In genomic region chr8:71456906-71457305, GRCm38 (mm10) we compare ENCODE assay signal across 11 mouse cellular contexts. TPM values are rescaled to one million over a fixed set of nuclear protein-coding genes. Genes with fewer than 3 reads are reported as not detected.
DNase-seq lines count a peak whose midpoint lies in the region; ATAC-seq and TF ChIP-seq lines count a peak whose summit lies in the region.
"Had no signal": no experiment of that assay in that cellular context is flagged by ENCODE, and none has a peak within 500 bp of the region (broad histone marks: within the 10 kb centered on the region; RNA-seq: fewer than 3 reads in every experiment).

No protein-coding gene starts in this region.

- no peaks in the 10 kb centered on the region for H3K9me3 ChIP-seq in heart, postnatal 0 days (replicated peaks; ENCODE audit: control insufficient read depth, low read length)
- H3K9me3 ChIP-seq in embryonic facial prominence, embryonic 15.5 days (replicated peaks), result no peaks in the 10 kb centered on the region
- H3K9me3 ChIP-seq: forebrain, embryonic 15.5 days had no signal

- H3K4me2 ChIP-seq in heart, postnatal 0 days (ENCODE audit: low read depth, low read length), result no peak overlapping the region
- H3K4me2 ChIP-seq in embryonic facial prominence, embryonic 15.5 days (replicated peaks), result no peak overlapping the region
- H3K4me2 ChIP-seq: forebrain, embryonic 15.5 days had no signal

- intact Hi-C loops in left cerebral cortex, postnatal 4 days (cut with DNase I), result no loop called here

- no peak overlapping the region for H3K27ac ChIP-seq in heart, postnatal 0 days (ENCODE audit: low read depth)
- H3K27ac ChIP-seq in embryonic facial prominence, embryonic 15.5 days (replicated peaks), result no peak overlapping the region
- H3K27ac ChIP-seq: forebrain, embryonic 15.5 days; layer of hippocampus, adult 2 months had no signal

- 45% methylated on average over 22 of the region's 22 CpGs for WGBS in heart, postnatal 0 days
- WGBS in embryonic facial prominence, embryonic 15.5 days, result 47% methylated on average over 22 of the region's 22 CpGs

- no peak for TF ChIP-seq EP300 in heart, postnatal 0 days (IDR thresholded peaks at IDR 0.05; ENCODE audit: low read depth)

- no peaks in the 10 kb centered on the region for H3K4me1 ChIP-seq in heart, postnatal 0 days (ENCODE audit: control insufficient read depth, insufficient read depth)
- H3K4me1 ChIP-seq in embryonic facial prominence, embryonic 15.5 days, result 0 out of 2 replicates have a peak, but pooled peaks cover 15% of the 10 kb centered on the region

- H3K4me3 ChIP-seq in heart, postnatal 0 days (ENCODE audit: low read depth, low read length), result no peak overlapping the region
- H3K4me3 ChIP-seq in embryonic facial prominence, embryonic 15.5 days (replicated peaks), result no peak overlapping the region
- H3K4me3 ChIP-seq: forebrain, embryonic 15.5 days; layer of hippocampus, adult 2 months had no signal

- no peaks in the 10 kb centered on the region for H3K27me3 ChIP-seq in heart, postnatal 0 days (ENCODE audit: control insufficient read depth, insufficient read depth, low read length)
- H3K27me3 ChIP-seq in embryonic facial prominence, embryonic 15.5 days, result no peaks in the 10 kb centered on the region
- H3K27me3 ChIP-seq: forebrain, embryonic 15.5 days had no signal

- no peak for DNase-seq in heart, postnatal 0 days (ENCODE audit: low spot score)
- DNase-seq in heart, adult 18-20 months, result no peak
- peak; percentile 24 to 66 for DNase-seq in spleen, postnatal 4 days (ENCODE audit: low spot score in 2 of 2)
- no peak for DNase-seq in spleen, postnatal 10 days (ENCODE audit: low spot score in 2 of 2)
- no peak for DNase-seq in left cerebral cortex, postnatal 4 days
- DNase-seq in kidney, adult 11 months, result no peak
- DNase-seq: adrenal gland, adult 2 months had no signal

- H3K36me3 ChIP-seq in heart, postnatal 0 days (replicated peaks; ENCODE audit: control insufficient read depth, insufficient read depth, low read length), result peaks cover 23% of the 10 kb centered on the region
- H3K36me3 ChIP-seq in embryonic facial prominence, embryonic 15.5 days, result peaks cover 42% of the 10 kb centered on the region

- no peak overlapping the region for H3K9ac ChIP-seq in heart, postnatal 0 days (replicated peaks; ENCODE audit: low read depth, low read length)
- no peak overlapping the region for H3K9ac ChIP-seq in embryonic facial prominence, embryonic 15.5 days
- H3K9ac ChIP-seq: forebrain, embryonic 15.5 days had no signal

- no peak for TF ChIP-seq CTCF in heart, postnatal 0 days (IDR thresholded peaks at IDR 0.05; ENCODE audit: low read depth)

- peak; percentile 22; the same call in 1 of the 2 replicates for ATAC-seq in heart, postnatal 0 days (ENCODE audit: insufficient read depth, low read depth)
- ATAC-seq in embryonic facial prominence, embryonic 15.5 days (ENCODE audit: insufficient number of reproducible peaks, low FRiP score, low TSS enrichment, low read depth), result peak; percentile 36; the same call in 1 of the 2 replicates
- peak; percentile 76 for ATAC-seq in megakaryocyte-erythroid progenitor cell, adult 5-6 weeks (replicated peaks; ENCODE audit: low FRiP score, low TSS enrichment, poor library complexity, severe bottlenecking)
- ATAC-seq: forebrain, embryonic 15.5 days had no signal

RNA-seq across cellular contexts. Expression of gene Abhd8, which starts 6.5 kb away (rescaled TPM):
- total RNA-seq in heart, postnatal 0 days (2014; rRNA removed; ENCODE audit: low replicate concordance), result 57.7 and 69.8 TPM in 2 replicates
- polyA plus RNA-seq in heart, postnatal 0 days (2015; fragmentation: Nextera tagmentation; extraction: Ambion mirVana), result 32.8 and 36.6 TPM in 2 replicates
- 10 to 100 TPM; 23.8 to 26.6 TPM for total RNA-seq in heart, adult 18-20 months (2021)
- 73.2 and 77.0 TPM in 2 replicates for polyA plus RNA-seq in embryonic facial prominence, embryonic 15.5 days (2015; fragmentation: Nextera tagmentation; extraction: Ambion mirVana)
- 5.3 and 7.1 TPM in 2 replicates for total RNA-seq in megakaryocyte-erythroid progenitor cell, adult 5-6 weeks (2014; fragmentation: Nextera tagmentation)
- 4.7 and 6.3 TPM in 2 replicates for total RNA-seq in megakaryocyte-erythroid progenitor cell, adult 5-6 weeks (2017)
- 100 to 1,000 TPM; 113 to 121 TPM for total RNA-seq in left cerebral cortex, postnatal 4 days (2021)

RNA-seq across cellular contexts. Expression of gene Mrpl34, which starts 7.9 kb away (rescaled TPM):
- 169 and 188 TPM in 2 replicates for total RNA-seq in heart, postnatal 0 days (2014; rRNA removed; ENCODE audit: low replicate concordance)
- 284 and 320 TPM in 2 replicates for polyA plus RNA-seq in heart, postnatal 0 days (2015; fragmentation: Nextera tagmentation; extraction: Ambion mirVana)
- 100 to 1,000 TPM; 126 to 127 TPM for total RNA-seq in heart, adult 18-20 months (2021)
- 115 and 122 TPM in 2 replicates for polyA plus RNA-seq in embryonic facial prominence, embryonic 15.5 days (2015; fragmentation: Nextera tagmentation; extraction: Ambion mirVana)
- 82.3 and 120 TPM in 2 replicates for total RNA-seq in megakaryocyte-erythroid progenitor cell, adult 5-6 weeks (2014; fragmentation: Nextera tagmentation)
- 46.7 and 63.4 TPM in 2 replicates for total RNA-seq in megakaryocyte-erythroid progenitor cell, adult 5-6 weeks (2017)
- 10 to 100 TPM; 71.3 to 73.7 TPM for total RNA-seq in left cerebral cortex, postnatal 4 days (2021)

RNA-seq across cellular contexts. Expression of gene Dda1, which starts 12.1 kb away (rescaled TPM):
- 73.5 and 89.9 TPM in 2 replicates for total RNA-seq in heart, postnatal 0 days (2014; rRNA removed; ENCODE audit: low replicate concordance)
- polyA plus RNA-seq in heart, postnatal 0 days (2015; fragmentation: Nextera tagmentation; extraction: Ambion mirVana), result 62.7 and 66.4 TPM in 2 replicates
- 10 to 100 TPM; 31.4 to 32.1 TPM for total RNA-seq in heart, adult 18-20 months (2021)
- polyA plus RNA-seq in embryonic facial prominence, embryonic 15.5 days (2015; fragmentation: Nextera tagmentation; extraction: Ambion mirVana), result 105 and 112 TPM in 2 replicates
- total RNA-seq in megakaryocyte-erythroid progenitor cell, adult 5-6 weeks (2014; fragmentation: Nextera tagmentation), result 31.4 and 47.5 TPM in 2 replicates
- 13.3 and 19.6 TPM in 2 replicates for total RNA-seq in megakaryocyte-erythroid progenitor cell, adult 5-6 weeks (2017)
- total RNA-seq in left cerebral cortex, postnatal 4 days (2021), result 100 to 1,000 TPM; 135 to 139 TPM

RNA-seq across cellular contexts. Expression of gene Ano8, which starts 28.9 kb away (rescaled TPM):
- total RNA-seq in heart, postnatal 0 days (2014; rRNA removed; ENCODE audit: low replicate concordance), result 10.8 and 15.0 TPM in 2 replicates
- polyA plus RNA-seq in heart, postnatal 0 days (2015; fragmentation: Nextera tagmentation; extraction: Ambion mirVana), result 0.74 and 0.93 TPM in 2 replicates
- 10 to 100 TPM; 16.6 to 16.9 TPM for total RNA-seq in heart, adult 18-20 months (2021)
- 3.0 and 3.7 TPM in 2 replicates for polyA plus RNA-seq in embryonic facial prominence, embryonic 15.5 days (2015; fragmentation: Nextera tagmentation; extraction: Ambion mirVana)
- total RNA-seq in megakaryocyte-erythroid progenitor cell, adult 5-6 weeks (2014; fragmentation: Nextera tagmentation), result 2.4 and 4.5 TPM in 2 replicates
- total RNA-seq in megakaryocyte-erythroid progenitor cell, adult 5-6 weeks (2017), result 2.3 and 3.4 TPM in 2 replicates
- 10 to 100 TPM; 88.0 to 91.9 TPM for total RNA-seq in left cerebral cortex, postnatal 4 days (2021)

RNA-seq across cellular contexts. Expression of gene Gtpbp3, which starts 31.0 kb away (rescaled TPM):
- 21.1 and 36.7 TPM in 2 replicates for total RNA-seq in heart, postnatal 0 days (2014; rRNA removed; ENCODE audit: low replicate concordance)
- polyA plus RNA-seq in heart, postnatal 0 days (2015; fragmentation: Nextera tagmentation; extraction: Ambion mirVana), result 10.3 and 11.3 TPM in 2 replicates
- 10 to 100 TPM; 19.1 to 22.2 TPM for total RNA-seq in heart, adult 18-20 months (2021)
- 15.9 and 17.3 TPM in 2 replicates for polyA plus RNA-seq in embryonic facial prominence, embryonic 15.5 days (2015; fragmentation: Nextera tagmentation; extraction: Ambion mirVana)
- 15.1 and 20.3 TPM in 2 replicates for total RNA-seq in megakaryocyte-erythroid progenitor cell, adult 5-6 weeks (2014; fragmentation: Nextera tagmentation)
- total RNA-seq in megakaryocyte-erythroid progenitor cell, adult 5-6 weeks (2017), result 18.7 and 32.1 TPM in 2 replicates
- total RNA-seq in left cerebral cortex, postnatal 4 days (2021), result 10 to 100 TPM; 23.0 to 24.1 TPM

Comparison
In these comparisons a context has a peak if more than half of its experiments do, and no peak if none do; other contexts are left out.
1. DNase-seq: peak in spleen, postnatal 4 days (2 of 2); none in heart, postnatal 0 days (single experiment), heart, adult 18-20 months (0 of 2), spleen, postnatal 10 days (0 of 2), left cerebral cortex, postnatal 4 days (single experiment) and kidney, adult 11 months (single experiment).
2. ATAC-seq: peak in every context shown above with its lines; median percentile 76 in megakaryocyte-erythroid progenitor cell, adult 5-6 weeks; 36 in embryonic facial prominence, embryonic 15.5 days; 22 in heart, postnatal 0 days.